Mouse (Mus musculus): ENCODE measurements around the gene Adgrg2. TPM values are rescaled to one million over a fixed set of nuclear protein-coding genes. Genes with fewer than 3 reads are reported as not detected.

Adgrg2 gene
- polyA plus RNA-seq, 1 experiment, result 0.61 TPM

GRCm38 (mm10) chrX:160413881-160414395, 23.4 kb downstream of the Adgrg2 start:
- Histone ChIP-seq H3K27me3 (ENCODE audit: control insufficient read depth, insufficient read depth, low read length, poor library complexity, severe bottlenecking) (no peaks in the 10 kb centered on the region), H3K9ac (ENCODE audit: low read depth, poor library complexity, severe bottlenecking) (no peak overlapping the region), H3K4me1 (ENCODE audit: control insufficient read depth, insufficient read depth, low read length) (no peaks in the 10 kb centered on the region), H3K36me3 (ENCODE audit: control insufficient read depth, insufficient read depth, low read length, poor library complexity, severe bottlenecking) (no peaks in the 10 kb centered on the region), H3K9me3 (replicated peaks; ENCODE audit: control insufficient read depth, insufficient read depth, low read length, poor library complexity, severe bottlenecking) (no peaks in the 10 kb centered on the region), H3K27ac (ENCODE audit: insufficient read depth, low read length) (no peak overlapping the region), H3K4me3 (ENCODE audit: low read depth, low read length) (no peak overlapping the region)
- TF ChIP-seq POLR2A (IDR thresholded peaks at IDR 0.05; ENCODE audit: insufficient read depth, low read length) (no peak), EP300 (IDR thresholded peaks at IDR 0.05; ENCODE audit: insufficient read depth, low read depth, low read length) (no peak), CTCF (IDR thresholded peaks at IDR 0.05; ENCODE audit: low read depth, low read length) (no peak)

- Histone ChIP-seq H3K9me3 (replicated peaks; ENCODE audit: control insufficient read depth, insufficient read depth, low read length, poor library complexity, severe bottlenecking) (no peaks in the 10 kb centered on the region), H3K4me3 (ENCODE audit: low read depth, low read length) (no peak overlapping the region), H3K4me1 (ENCODE audit: control insufficient read depth, insufficient read depth, low read length) (no peaks in the 10 kb centered on the region), H3K36me3 (ENCODE audit: control insufficient read depth, insufficient read depth, low read length, poor library complexity, severe bottlenecking) (no peaks in the 10 kb centered on the region), H3K27ac (ENCODE audit: insufficient read depth, low read length) (no peak overlapping the region), H3K27me3 (ENCODE audit: control insufficient read depth, insufficient read depth, low read length, poor library complexity, severe bottlenecking) (no peaks in the 10 kb centered on the region), H3K9ac (ENCODE audit: low read depth, poor library complexity, severe bottlenecking) (no peak overlapping the region)
- TF ChIP-seq EP300 (IDR thresholded peaks at IDR 0.05; ENCODE audit: insufficient read depth, low read depth, low read length) (no peak), POLR2A (IDR thresholded peaks at IDR 0.05; ENCODE audit: insufficient read depth, low read length) (no peak), CTCF (IDR thresholded peaks at IDR 0.05; ENCODE audit: low read depth, low read length) (no peak)
Measured at GRCm38 (mm10) chrX:160418397-160418796, 27.9 kb downstream of the Adgrg2 start.

- no peaks in the 10 kb centered on the region for H3K9me3 ChIP-seq (replicated peaks; ENCODE audit: control insufficient read depth, insufficient read depth, low read length, poor library complexity, severe bottlenecking)
- H3K9ac ChIP-seq (ENCODE audit: low read depth, poor library complexity, severe bottlenecking), result no peak overlapping the region
- no peak overlapping the region for H3K27ac ChIP-seq (ENCODE audit: insufficient read depth, low read length)
- H3K4me3 ChIP-seq (ENCODE audit: low read depth, low read length), result no peak overlapping the region
- TF ChIP-seq CTCF (IDR thresholded peaks at IDR 0.05; ENCODE audit: low read depth, low read length), result no peak
- TF ChIP-seq EP300 (IDR thresholded peaks at IDR 0.05; ENCODE audit: insufficient read depth, low read depth, low read length), result no peak
- TF ChIP-seq POLR2A (IDR thresholded peaks at IDR 0.05; ENCODE audit: insufficient read depth, low read length), result no peak
- no peaks in the 10 kb centered on the region for H3K36me3 ChIP-seq (ENCODE audit: control insufficient read depth, insufficient read depth, low read length, poor library complexity, severe bottlenecking)
- H3K4me1 ChIP-seq (ENCODE audit: control insufficient read depth, insufficient read depth, low read length), result no peaks in the 10 kb centered on the region
- no peaks in the 10 kb centered on the region for H3K27me3 ChIP-seq (ENCODE audit: control insufficient read depth, insufficient read depth, low read length, poor library complexity, severe bottlenecking)
Measured at GRCm38 (mm10) chrX:160423737-160424136, 33.2 kb downstream of the Adgrg2 start.

GRCm38 (mm10) chrX:160426486-160426885, 36.0 kb downstream of the Adgrg2 start:
- Histone ChIP-seq H3K9ac (ENCODE audit: low read depth, poor library complexity, severe bottlenecking) (no peak overlapping the region), H3K27me3 (ENCODE audit: control insufficient read depth, insufficient read depth, low read length, poor library complexity, severe bottlenecking) (no peaks in the 10 kb centered on the region), H3K4me1 (ENCODE audit: control insufficient read depth, insufficient read depth, low read length) (no peaks in the 10 kb centered on the region), H3K27ac (ENCODE audit: insufficient read depth, low read length) (no peak overlapping the region), H3K4me3 (ENCODE audit: low read depth, low read length) (no peak overlapping the region), H3K36me3 (ENCODE audit: control insufficient read depth, insufficient read depth, low read length, poor library complexity, severe bottlenecking) (no peaks in the 10 kb centered on the region), H3K9me3 (replicated peaks; ENCODE audit: control insufficient read depth, insufficient read depth, low read length, poor library complexity, severe bottlenecking) (no peaks in the 10 kb centered on the region)
- TF ChIP-seq POLR2A (IDR thresholded peaks at IDR 0.05; ENCODE audit: insufficient read depth, low read length), result no peak
- no peak for TF ChIP-seq EP300 (IDR thresholded peaks at IDR 0.05; ENCODE audit: insufficient read depth, low read depth, low read length)
- TF ChIP-seq CTCF (IDR thresholded peaks at IDR 0.05; ENCODE audit: low read depth, low read length), result no peak

GRCm38 (mm10) chrX:160426930-160427329, 36.4 kb downstream of the Adgrg2 start:
- Histone ChIP-seq H3K9me3 (replicated peaks; ENCODE audit: control insufficient read depth, insufficient read depth, low read length, poor library complexity, severe bottlenecking) (no peaks in the 10 kb centered on the region), H3K9ac (ENCODE audit: low read depth, poor library complexity, severe bottlenecking) (no peak overlapping the region), H3K27me3 (ENCODE audit: control insufficient read depth, insufficient read depth, low read length, poor library complexity, severe bottlenecking) (no peaks in the 10 kb centered on the region), H3K4me3 (ENCODE audit: low read depth, low read length) (no peak overlapping the region), H3K27ac (ENCODE audit: insufficient read depth, low read length) (no peak overlapping the region), H3K36me3 (ENCODE audit: control insufficient read depth, insufficient read depth, low read length, poor library complexity, severe bottlenecking) (no peaks in the 10 kb centered on the region), H3K4me1 (ENCODE audit: control insufficient read depth, insufficient read depth, low read length) (no peaks in the 10 kb centered on the region)
- TF ChIP-seq CTCF (IDR thresholded peaks at IDR 0.05; ENCODE audit: low read depth, low read length) (no peak), POLR2A (IDR thresholded peaks at IDR 0.05; ENCODE audit: insufficient read depth, low read length) (no peak), EP300 (IDR thresholded peaks at IDR 0.05; ENCODE audit: insufficient read depth, low read depth, low read length) (no peak)

- H3K27ac ChIP-seq (ENCODE audit: insufficient read depth, low read length), result no peak overlapping the region
- H3K9ac ChIP-seq (ENCODE audit: low read depth, poor library complexity, severe bottlenecking), result no peak overlapping the region
- H3K27me3 ChIP-seq (ENCODE audit: control insufficient read depth, insufficient read depth, low read length, poor library complexity, severe bottlenecking), result no peaks in the 10 kb centered on the region
- no peaks in the 10 kb centered on the region for H3K9me3 ChIP-seq (replicated peaks; ENCODE audit: control insufficient read depth, insufficient read depth, low read length, poor library complexity, severe bottlenecking)
- TF ChIP-seq CTCF (IDR thresholded peaks at IDR 0.05; ENCODE audit: low read depth, low read length), result no peak
- no peak overlapping the region for H3K4me3 ChIP-seq (ENCODE audit: low read depth, low read length)
- H3K4me1 ChIP-seq (ENCODE audit: control insufficient read depth, insufficient read depth, low read length), result no peaks in the 10 kb centered on the region
- no peaks in the 10 kb centered on the region for H3K36me3 ChIP-seq (ENCODE audit: control insufficient read depth, insufficient read depth, low read length, poor library complexity, severe bottlenecking)
Measured at GRCm38 (mm10) chrX:160432192-160432591, 41.7 kb downstream of the Adgrg2 start.

All from ES-Bruce4 (cell line).